Mouse (Mus musculus) heart, postnatal 25 days (tissue): ENCODE measurements around the gene Epha8. TPM values are rescaled to one million over a fixed set of nuclear protein-coding genes. Genes with fewer than 3 reads are reported as not detected.

Experiments used
- DNase-seq: peaks from one replicate; pipeline ENCODE4 v3.0.0; 2022; ENCODE audit warnings: low spot score
- intact Hi-C: fragments of 180-260 bp; cut with DNase I; formaldehyde crosslinking; loops from one replicate; pipeline ENCODE4 v1.15.1; 2025
- total RNA-seq, 2 experiments: library from RNA; stranded (reverse); gene quantifications; 2 replicates each; pipeline ENCODE4 v1.2.3; 2021

The Epha8 gene
- total RNA-seq, 2 experiments from 2014 or later: not detected

DNA sequence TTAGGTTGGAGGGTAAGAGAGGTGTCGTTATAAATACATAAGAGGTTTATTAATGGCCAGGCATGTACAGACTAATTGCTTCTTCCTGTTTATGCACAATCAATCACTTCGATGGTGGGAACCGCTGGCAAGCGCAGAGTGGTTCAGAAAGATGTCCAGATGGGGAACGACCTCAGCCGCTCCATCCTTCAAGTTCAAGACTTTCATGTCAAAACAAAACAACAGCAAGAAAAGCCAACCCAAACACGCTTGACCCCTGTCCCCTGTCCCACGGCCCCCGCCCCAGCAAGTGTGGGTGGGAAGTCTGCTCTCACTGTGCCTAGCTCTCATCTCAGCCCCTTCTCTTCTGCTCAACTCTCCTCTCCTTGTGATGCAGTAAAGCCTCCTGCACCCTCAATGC, 4.0 kb upstream of the Epha8 start:
- DNase-seq: no peak
- intact Hi-C loops: no loop called here

DNA sequence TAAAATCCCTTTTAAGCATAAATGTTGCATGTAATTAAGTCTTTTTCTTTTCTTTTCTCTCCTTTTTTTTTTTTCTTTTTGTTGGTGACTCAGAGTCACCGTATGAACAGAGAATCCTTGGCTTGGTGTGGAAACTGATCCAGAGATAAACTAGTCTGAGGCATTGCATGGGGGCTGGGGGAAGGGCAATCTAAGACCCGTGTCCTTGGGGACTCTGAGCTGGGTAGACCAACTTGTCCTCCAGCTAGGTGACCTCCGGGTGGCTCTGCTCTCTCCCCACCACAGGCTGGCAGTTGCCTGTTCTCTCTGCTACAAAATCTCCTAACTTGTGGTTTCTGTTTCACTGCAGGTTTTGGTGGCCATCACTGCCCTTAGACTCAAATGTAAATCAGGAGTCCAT, 3.5 kb upstream of the Epha8 start:
- DNase-seq: no peak
- intact Hi-C loops: no loop called here

DNA sequence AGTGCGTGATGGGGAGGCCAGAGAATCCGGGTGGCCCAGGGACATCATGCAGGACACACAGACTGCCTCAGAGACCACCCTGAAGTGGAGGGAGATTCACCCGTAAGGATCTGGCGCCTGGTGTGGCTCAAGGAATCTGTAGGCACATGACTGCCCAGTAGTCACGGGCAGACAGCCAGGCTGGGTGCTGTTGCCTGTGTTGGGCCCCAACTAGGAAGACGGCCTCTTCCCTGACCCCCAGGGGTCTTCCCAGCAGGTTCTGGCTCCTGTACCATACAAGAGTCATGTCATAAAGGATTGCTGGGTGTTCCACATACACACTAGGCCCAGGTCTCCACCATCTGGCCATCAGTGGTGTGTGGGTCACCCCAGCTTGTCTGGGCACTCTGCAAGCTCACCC, 2.1 kb downstream of the Epha8 start:
- no peak for DNase-seq
- intact Hi-C loops: no loop called here

DNA sequence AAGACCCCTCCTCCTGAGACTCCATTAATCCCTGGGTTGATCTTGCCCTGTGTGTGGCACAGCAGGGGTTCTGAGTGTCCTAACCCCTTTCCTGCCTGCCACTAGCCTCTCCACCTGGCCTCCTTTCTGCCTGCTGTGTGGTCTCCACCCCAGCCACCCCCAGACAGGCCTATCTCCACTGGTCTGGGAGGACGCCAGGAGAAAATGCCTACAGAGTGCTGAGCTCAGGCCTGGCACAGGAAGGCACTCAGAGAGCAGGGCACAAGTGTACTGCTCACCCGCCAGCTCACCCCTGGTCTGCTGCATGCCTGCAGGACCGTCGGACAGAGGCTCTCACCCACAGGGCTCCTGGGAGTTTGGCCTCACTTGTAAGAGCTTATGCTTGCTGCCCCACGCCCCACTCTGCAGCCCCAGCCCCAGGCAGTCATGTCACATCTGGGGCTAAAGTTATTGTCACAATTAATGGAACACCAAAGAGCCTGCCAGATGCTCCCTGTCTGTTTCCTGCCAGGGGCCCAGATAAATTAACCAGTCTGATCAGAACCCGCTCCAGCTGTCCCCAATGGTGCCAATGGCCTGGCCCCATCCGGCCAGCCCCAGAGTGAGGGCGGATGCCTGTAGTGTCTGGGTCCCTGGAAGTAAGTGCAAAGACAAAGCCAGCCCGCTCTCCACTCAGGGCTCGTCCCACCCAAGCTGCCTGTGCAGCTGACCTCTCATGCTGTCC, 7.2 kb downstream of the Epha8 start:
- DNase-seq: no peak
- intact Hi-C loops: no loop called here

DNA sequence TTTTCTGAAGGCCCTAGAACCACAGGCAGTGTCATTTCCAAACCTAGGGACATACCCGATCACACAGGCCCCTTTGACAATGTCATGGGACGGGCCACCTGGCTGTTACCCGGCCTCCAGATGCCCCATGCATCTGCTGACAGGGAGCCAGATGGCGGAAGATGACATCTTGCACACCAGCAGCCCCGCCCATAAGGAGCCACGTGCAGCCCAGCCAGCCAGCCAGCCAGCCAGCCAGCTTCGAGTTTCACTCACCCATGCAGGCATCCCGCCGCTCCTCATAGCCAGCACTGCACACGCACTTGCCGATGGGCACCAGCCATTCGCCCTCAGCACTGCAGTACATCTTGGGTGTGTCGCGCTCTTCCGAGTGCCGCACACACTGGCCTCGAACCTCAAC, 11.2 kb downstream of the Epha8 start:
- DNase-seq: no peak

DNA sequence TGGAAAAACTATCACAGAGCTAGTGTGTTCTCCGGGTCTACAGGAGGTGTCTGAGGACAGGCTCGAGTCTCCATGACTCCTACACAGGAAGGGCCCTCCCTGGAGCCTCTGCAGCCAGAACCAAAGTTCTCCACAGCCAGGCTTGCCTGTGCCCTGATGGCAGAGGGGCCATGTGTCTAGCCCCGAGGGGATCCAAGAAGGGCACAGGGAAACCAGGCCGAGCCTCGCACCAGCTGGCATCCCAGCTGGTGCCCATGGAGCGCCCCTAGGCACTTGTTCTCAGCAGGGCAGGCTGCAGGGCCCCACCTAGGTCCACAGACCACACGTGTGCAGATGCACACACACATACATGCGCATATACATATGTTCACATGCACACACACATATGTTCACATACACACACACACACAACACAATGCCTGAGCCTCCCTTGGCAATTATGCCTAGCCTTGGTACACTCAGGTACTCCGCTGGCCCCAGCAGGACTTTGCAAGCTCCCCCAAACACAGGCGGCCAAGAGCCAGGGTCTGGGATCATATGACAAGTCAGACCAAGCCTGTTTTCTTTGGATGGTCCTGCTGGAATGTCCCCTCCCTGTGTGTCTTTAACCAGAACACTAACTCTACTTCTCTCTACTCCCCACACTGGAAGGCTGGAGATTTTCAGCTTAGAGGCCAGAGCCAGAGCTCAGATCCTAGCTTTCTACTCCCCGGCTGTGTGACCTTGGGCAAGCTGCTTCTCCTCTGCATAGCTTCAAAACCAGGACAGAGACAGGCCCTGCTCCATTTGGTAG, 11.9 kb downstream of the Epha8 start:
- intact Hi-C loops: no loop called here
- DNase-seq: no peak

More for the DNA sequence above, 11.2 kb downstream of the Epha8 start:
- intact Hi-C loops: no loop called here

DNA sequence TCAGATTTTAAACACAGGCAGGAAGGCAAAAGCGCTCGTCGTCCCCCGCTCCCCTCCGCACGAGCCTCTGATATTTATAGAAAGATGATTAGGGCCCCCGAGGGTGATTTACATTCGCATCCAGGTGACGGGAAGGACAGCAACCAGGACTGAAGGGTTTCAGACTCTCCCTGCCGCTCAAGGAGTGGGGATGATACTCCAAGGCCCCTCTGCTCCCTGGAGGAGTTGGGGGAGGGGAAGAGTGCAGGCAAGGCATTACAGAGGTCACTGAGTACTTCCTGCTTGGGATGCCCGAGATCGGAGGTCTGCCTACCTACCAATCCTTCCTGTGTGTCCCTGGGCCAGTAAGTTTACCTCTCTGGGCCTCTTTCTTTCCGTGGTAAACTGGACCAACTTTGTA, 13.4 kb downstream of the Epha8 start:
- DNase-seq: no peak
- intact Hi-C loops: no loop called here

DNA sequence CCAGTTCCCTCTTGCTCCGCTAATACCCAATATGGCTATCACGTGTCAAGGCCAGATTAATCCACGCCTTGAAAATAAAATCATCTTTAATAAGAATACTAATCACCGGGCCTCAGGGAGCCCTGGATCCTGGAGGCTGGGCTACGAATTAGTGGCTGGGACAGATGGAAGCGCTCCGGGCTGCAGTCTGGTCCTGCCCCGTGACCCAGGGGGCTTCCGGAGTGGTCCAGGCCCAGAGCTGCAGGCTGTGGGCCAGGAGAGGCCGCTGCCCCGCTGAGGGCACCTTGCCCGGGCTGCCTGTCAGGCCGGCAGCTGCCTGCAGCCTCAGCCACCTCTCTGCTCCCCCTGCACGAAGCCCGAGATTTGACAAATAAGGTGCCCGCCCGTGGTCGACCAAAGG, 13.9 kb downstream of the Epha8 start:
- no peak for DNase-seq
- intact Hi-C loops: no loop called here

DNA sequence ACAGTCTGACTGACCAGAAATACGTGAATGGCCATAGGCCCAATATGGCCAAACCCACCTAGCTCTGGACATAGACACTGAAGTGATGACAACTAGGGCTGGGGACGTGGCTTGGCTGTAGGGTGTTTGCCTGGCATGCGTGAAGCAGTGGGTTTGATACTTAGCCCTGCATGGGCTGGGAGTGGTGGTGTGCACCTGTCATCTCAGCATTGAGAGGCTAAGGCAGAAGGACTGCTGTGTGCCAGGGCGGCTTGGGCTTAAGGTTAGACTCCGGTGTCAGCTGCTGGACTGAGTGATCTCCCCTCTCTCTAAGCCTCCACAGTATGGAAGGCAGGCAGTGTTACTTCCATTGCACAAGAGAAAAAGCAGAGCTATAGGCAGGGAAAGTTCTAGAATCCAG, 18.7 kb downstream of the Epha8 start:
- intact Hi-C loops: no loop called here
- DNase-seq: no peak

DNA sequence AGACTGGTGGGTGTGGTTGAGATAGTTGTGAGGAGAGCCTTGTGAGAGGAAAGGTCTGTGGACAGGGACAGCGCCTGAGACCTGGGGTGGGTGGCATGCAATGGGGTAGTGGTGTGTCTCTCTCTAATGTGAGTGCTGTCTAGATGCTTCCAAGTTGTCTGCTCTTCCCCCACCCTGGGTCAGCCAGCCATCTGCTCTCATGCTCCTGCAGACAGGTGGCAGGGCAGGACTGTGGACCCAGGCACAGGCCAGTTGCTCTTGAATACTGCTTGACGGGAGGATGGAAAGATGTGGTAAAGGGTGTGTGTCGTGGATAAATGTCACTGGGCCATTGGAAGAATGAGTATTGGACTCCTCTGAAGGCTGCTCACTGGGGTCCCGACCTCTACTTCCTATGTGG, 19.3 kb downstream of the Epha8 start:
- DNase-seq: no peak
- intact Hi-C loops: no loop called here

DNA sequence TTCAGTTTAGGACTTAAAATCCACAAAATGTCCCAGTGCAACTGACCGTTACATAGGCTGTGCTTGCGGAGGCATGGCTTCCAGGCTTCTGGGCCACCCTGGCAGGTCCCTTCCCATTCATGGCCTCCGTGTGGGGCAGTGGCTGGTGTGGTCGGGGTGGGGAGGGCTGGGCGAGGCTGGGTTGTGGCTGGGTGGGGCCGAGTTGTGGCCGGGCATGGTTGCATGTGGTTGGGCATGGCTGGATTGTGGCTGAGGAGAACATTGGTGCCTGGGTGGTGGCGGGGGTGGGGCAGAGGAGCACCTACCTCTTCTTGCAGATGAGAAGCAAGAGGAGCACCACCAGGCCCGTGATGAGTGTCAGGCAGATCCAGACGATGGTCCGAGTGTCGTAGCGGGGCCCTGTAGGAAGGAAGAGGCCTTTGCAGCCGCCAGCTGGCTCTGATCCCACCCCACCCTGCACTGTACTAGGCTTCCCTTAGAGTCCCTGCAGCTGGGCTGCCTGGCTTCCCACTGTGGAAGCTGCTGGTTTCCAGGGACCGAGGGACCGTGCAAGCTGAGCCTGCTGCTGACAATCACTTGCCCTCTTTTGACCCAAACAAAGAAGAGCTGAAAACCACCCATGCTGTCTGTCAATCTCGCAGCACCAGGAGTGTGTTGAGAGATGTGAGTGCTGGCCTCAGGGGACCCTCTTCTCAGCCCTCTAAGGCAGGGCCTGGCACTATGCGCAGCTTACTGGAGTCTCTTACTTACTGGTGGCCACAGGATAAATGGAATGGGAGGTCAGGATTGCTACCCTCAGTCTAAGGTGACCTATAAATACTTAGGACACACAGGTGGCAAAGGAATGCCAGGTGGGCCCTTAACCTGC, 21.6 kb downstream of the Epha8 start:
- intact Hi-C loops: no loop called here
- no peak for DNase-seq

DNA sequence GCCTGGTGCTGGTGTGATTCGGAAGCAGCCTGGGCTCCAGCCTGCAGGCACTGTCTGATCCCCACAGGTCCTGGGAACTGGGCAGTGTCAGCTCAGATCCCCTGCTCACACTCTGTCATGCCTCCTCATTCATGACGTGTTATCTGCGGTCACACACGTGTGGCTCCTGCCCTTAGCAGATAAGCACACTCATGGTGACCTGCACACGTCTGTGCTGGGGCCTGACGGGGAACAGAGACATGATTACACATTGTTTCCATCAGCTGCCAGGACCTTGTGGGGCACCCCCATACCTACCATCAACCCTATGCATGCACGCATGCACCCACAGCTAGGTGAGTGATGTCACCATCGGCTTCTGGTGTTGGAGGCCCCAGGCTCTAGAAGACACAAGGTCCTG, 26.1 kb downstream of the Epha8 start:
- no peak for DNase-seq
- intact Hi-C loops: no loop called here

DNA sequence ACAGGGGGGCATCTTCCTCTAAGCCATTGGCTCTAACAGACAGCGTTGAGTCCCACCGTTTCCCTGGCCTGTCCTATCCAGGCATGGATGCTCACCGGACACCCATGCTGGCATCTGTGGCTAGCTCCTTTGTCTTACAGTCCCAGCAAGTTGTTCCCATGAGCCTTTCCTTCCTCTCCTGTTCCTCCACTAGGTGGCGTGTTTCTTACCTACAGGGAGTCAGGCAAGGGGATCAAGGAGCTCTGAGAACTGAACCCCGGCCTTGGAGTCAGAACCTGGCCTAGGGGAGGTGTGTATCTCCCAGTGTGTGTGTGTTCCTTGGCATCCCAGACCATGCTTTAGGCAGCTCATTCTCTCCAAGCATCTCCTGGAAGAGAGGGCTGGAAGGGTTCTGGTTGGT, 27.7 kb downstream of the Epha8 start:
- intact Hi-C loops: loop anchor here (5.0 kb wide), 1 partner anchor 143 kb away; no protein-coding TSS in a partner anchor
- no peak for DNase-seq

DNA sequence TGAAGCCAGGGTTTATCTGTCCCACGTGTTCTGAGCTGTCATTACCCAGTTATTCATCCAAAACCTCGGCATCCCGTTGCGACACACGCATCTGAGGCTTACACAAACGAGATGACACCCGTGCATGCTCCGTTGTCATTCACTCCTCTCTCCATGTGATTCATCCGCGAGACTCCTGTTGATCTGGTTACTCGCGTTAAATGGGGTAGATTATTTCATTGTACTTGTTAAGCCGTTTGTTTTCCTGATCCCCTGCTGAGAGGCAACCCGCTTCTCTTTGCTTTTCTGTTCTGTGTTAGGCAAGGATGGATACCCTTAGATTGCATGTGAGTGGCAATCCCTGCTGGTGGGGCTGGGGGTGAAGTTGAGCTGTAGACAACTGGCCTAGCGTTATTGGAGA, 30.8 kb downstream of the Epha8 start:
- intact Hi-C loops: loop anchor here (5.0 kb wide), 1 partner anchor 146 kb away; no protein-coding TSS in a partner anchor
- DNase-seq: no peak

DNA sequence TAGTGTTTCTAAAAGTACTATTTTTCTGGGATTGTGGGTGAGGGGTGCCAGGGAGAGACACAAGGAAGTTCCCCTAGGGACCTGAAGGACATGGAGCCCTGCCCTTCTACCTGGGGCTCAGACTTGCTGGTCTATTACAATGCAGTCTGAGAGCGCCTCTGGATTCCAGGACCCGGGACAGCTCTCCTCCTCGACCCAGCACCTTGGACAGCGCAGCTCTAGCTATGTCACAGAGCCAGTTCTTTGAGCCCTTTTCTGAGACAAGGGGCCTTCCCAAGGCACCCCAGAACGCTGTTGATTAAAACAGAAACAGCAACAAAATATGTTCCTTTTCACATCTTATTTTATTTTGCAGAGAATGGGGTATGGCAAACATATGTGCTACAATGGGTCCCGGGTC, 32.1 kb downstream of the Epha8 start:
- intact Hi-C loops: no loop called here
- DNase-seq: no peak

DNA sequence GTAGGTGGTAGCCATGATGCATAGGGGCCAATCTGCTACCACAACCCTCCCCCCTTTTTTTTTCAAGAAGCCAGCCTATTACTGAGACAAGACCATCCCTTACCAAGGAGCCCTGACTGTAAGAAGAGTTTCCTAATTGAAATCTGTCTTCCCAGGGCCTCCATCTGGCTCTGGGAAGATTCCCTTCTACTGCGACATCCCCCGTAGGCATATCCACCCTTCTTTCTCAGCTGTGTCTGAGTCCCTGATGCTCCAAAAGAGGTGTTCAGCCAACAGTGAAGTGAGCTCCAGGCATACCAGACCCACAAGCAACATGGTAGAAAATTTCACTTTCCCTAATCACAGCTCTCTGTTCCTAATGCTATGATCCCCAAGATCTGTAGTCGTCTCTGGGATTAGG, 37.1 kb downstream of the Epha8 start:
- intact Hi-C loops: no loop called here

DNA sequence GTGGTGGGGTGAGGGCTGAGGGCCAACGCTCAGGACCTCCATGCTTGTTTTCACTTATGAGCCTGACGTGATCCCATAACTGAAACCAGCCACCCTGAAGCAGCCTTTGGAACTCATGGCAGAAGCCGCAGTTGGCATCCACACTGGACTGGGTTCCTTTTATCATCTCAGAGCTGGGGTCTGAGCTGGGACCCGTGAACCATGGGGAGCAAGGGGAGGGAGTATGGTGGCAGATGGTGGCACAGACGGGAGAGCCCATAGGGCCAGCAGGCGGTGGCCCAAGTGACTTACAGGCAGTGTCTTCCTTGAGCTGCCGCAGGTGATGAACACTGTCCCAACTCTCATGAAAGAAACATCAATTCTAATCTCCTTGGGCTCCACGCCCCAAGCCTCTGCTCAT, 37.8 kb downstream of the Epha8 start:
- DNase-seq: no peak
- intact Hi-C loops: no loop called here

More for the DNA sequence above, 37.1 kb downstream of the Epha8 start:
- DNase-seq: no peak

DNA sequence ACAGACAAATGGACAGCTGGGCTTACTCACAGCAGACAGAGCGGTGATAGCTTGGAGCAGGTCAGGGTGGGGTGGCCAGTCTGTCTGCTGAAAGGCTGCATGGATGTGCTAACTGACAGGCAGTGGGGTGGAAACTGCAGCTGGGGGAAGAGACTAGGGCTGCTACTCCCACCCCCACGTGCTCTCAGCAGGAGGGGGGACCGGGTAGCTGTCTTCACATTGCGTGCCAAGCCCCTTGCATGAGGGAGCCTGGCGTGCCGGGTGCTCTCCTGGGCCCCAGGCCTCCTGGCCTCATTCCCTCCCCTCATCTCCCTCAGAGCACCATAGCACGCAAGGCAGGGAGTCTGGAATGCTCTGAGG, 39.5 kb downstream of the Epha8 start:
- no peak for DNase-seq
- intact Hi-C loops: no loop called here

DNA sequence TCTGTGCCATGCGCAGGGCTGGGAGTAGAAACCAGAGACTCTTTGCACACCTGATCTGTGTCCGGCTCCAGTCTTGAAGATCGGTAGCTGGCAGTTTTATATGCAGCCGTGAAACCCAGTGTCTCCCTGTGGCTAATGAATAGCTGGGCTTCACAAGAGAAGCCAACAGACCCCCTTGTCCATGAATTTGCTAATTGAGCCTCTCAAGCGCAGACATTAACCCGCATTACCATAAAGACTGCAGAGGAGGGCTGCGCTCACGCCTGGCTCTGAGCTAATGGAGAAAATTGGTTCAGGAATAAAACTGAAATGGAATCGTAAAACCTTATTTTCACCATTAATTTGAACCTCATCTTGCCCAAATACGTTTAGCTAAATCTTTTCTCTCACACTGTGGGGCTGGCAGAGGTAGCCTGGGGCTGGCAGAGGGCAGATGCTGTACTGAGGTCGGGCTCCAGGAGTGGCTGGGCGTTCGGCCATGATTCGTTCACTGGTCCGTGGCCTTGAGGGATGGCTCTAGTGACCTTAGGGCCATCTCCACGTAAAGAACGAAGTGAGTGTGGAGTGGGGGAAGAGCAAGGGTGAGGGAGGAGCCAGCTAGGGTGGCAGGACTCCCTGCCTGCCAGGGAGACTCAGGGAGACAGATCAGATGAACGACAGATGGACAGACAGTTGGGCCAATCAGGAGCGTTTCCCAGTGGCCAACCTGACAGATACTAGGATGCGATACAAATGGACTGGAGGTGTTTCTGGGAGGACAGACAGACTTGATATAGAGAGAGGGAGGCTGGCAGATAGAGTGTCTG, 40.1 kb downstream of the Epha8 start:
- no peak for DNase-seq
- intact Hi-C loops: no loop called here

DNA sequence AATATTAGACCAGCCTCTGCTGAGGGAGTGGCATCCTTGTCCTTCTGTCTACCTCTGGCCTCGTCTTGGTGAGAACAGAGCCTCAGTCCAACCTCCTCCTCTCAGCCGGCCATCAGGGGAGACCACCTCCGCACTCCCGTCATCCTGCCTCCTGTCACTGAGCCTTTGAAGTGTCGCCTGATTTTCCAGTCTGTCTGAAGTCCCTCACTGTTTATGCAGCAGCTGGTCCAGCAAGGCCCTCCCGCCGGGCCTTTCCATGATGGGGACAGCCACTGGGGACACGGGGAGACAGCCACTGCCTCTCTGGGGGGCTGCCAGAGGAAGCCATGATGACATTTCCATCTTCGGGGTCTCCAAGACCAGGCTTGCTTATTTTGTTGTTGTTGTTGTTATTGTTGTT, 43.8 kb downstream of the Epha8 start:
- no peak for DNase-seq
- intact Hi-C loops: no loop called here
